Mouse (Mus musculus) right cerebral cortex, postnatal 25 days (tissue): ENCODE data around the gene Vti1a.

ENCODE experiments used
- DNase-seq: peaks from one replicate; pipeline ENCODE4 v3.0.0; 2022

The Vti1a gene

GRCm38 (mm10) chr19:55315452-55316108 lies 515 bp upstream of the Vti1a start, which contains the start of gene Zdhhc6:
TSS of gene Zdhhc6 (minus strand) at chr19:55316032.
- DNase-seq: peak; percentile 86

GRCm38 (mm10) chr19:55316901-55317300 lies 806 bp downstream of the Vti1a start:
- no peak for DNase-seq

GRCm38 (mm10) chr19:55319036-55319435 lies 2.9 kb downstream of the Vti1a start:
- DNase-seq: no peak

- no peak for DNase-seq
Observed at GRCm38 (mm10) chr19:55319521-55319920, 3.4 kb downstream of the Vti1a start.

GRCm38 (mm10) chr19:55322604-55323003 lies 6.5 kb downstream of the Vti1a start:
- no peak for DNase-seq

GRCm38 (mm10) chr19:55327510-55327909 lies 11.4 kb downstream of the Vti1a start:
- DNase-seq: no peak

GRCm38 (mm10) chr19:55331776-55332175 lies 15.7 kb downstream of the Vti1a start:
- DNase-seq: no peak

GRCm38 (mm10) chr19:55332641-55333268 lies 16.7 kb downstream of the Vti1a start:
- DNase-seq: peak; percentile 68

GRCm38 (mm10) chr19:55335881-55336280 lies 19.8 kb downstream of the Vti1a start:
- no peak for DNase-seq

GRCm38 (mm10) chr19:55336441-55336840 lies 20.3 kb downstream of the Vti1a start:
- no peak for DNase-seq

- DNase-seq: no peak
Observed at GRCm38 (mm10) chr19:55337066-55337465, 21.0 kb downstream of the Vti1a start.

- DNase-seq: no peak
Observed at GRCm38 (mm10) chr19:55337664-55338063, 21.6 kb downstream of the Vti1a start.

- DNase-seq: no peak
Observed at GRCm38 (mm10) chr19:55340521-55340920, 24.4 kb downstream of the Vti1a start.

GRCm38 (mm10) chr19:55341377-55341776 lies 25.3 kb downstream of the Vti1a start:
- no peak for DNase-seq

GRCm38 (mm10) chr19:55342423-55342822 lies 26.3 kb downstream of the Vti1a start:
- no peak for DNase-seq

- DNase-seq: no peak
Observed at GRCm38 (mm10) chr19:55343274-55343673, 27.2 kb downstream of the Vti1a start.

GRCm38 (mm10) chr19:55348187-55348586 lies 32.1 kb downstream of the Vti1a start:
- no peak for DNase-seq

GRCm38 (mm10) chr19:55350673-55351378 lies 34.7 kb downstream of the Vti1a start:
- DNase-seq: no peak

GRCm38 (mm10) chr19:55362606-55363005 lies 46.5 kb downstream of the Vti1a start:
- DNase-seq: peak; percentile 69

GRCm38 (mm10) chr19:55369691-55370090 lies 53.6 kb downstream of the Vti1a start:
- no peak for DNase-seq

GRCm38 (mm10) chr19:55376331-55376730 lies 60.2 kb downstream of the Vti1a start:
- no peak for DNase-seq

GRCm38 (mm10) chr19:55377465-55377864 lies 61.4 kb downstream of the Vti1a start:
- no peak for DNase-seq

GRCm38 (mm10) chr19:55378884-55379283 lies 62.8 kb downstream of the Vti1a start:
- no peak for DNase-seq

- DNase-seq: no peak
Observed at GRCm38 (mm10) chr19:55380764-55381163, 64.7 kb downstream of the Vti1a start.
